Mouse (Mus musculus) MEL (cell line): Measurements from ENCODE around the gene Adamtsl1. TPM values are rescaled to one million over a fixed set of nuclear protein-coding genes. Genes with fewer than 3 reads are reported as not detected.

Experiments used
- DNase-seq: peaks from one replicate; pipeline ENCODE4 v3.0.0; 2011; ENCODE audit warnings: low read depth, low spot score
- H3K27ac ChIP-seq: 2 replicates; pipeline ENCODE4 v1.5.1; 2012; ENCODE audit warnings: low read depth, mild to moderate bottlenecking, control low read depth, low read length, moderate library complexity; ENCODE audit not compliant: control insufficient read depth
- H3K27me3 ChIP-seq, 2 experiments: fragments of 150-350 bp in 1 of 2; sonication (generic) in 1 of 2; 2 replicates each; pipeline ENCODE4 v1.6.1; 2012; ENCODE audit warnings: low read length in 2 of 2, mild to moderate bottlenecking in 2 of 2, improper control_type of control experiment in 1 of 2, moderate library complexity in 1 of 2; ENCODE audit not compliant: insufficient read depth in 2 of 2, control insufficient read depth in 1 of 2
- H3K36me3 ChIP-seq, 2 experiments: 2 replicates each; pipeline ENCODE4 v1.6.1; 2012 to 2014; ENCODE audit warnings: low read length in 2 of 2, improper control_type of control experiment in 1 of 2, inconsistent platforms in 1 of 2, mild to moderate bottlenecking in 1 of 2; ENCODE audit not compliant: insufficient read depth in 2 of 2, control insufficient read depth in 1 of 2
- H3K4me1 ChIP-seq, 2 experiments: fragments of 150-350 bp in 1 of 2; sonication (generic) in 1 of 2; 2 replicates each; pipeline ENCODE4 v1.6.1; 2012; ENCODE audit warnings: low read length in 2 of 2, improper control_type of control experiment in 1 of 2, mild to moderate bottlenecking in 1 of 2; ENCODE audit not compliant: insufficient read depth in 2 of 2, control insufficient read depth in 1 of 2
- H3K4me3 ChIP-seq, 2 experiments: fragments of 150-350 bp in 1 of 2; sonication (generic) in 1 of 2; 2 replicates each; pipeline ENCODE4 v1.5.1; 2012; ENCODE audit warnings: low read depth in 2 of 2, low read length in 2 of 2, mild to moderate bottlenecking in 2 of 2, moderate library complexity in 2 of 2, control low read depth in 1 of 2, improper control_type of control experiment in 1 of 2; ENCODE audit not compliant: control insufficient read depth in 1 of 2, insufficient read depth in 1 of 2
- H3K79me2 ChIP-seq: 2 replicates; pipeline ENCODE4 v1.6.1; 2012; ENCODE audit warnings: mild to moderate bottlenecking, low read length, moderate library complexity; ENCODE audit not compliant: control insufficient read depth, poor library complexity, insufficient read depth
- H3K9ac ChIP-seq: 2 replicates; pipeline ENCODE4 v1.6.1; 2012; ENCODE audit warnings: low read depth, mild to moderate bottlenecking, control low read depth, low read length, moderate library complexity; ENCODE audit not compliant: control insufficient read depth, poor library complexity, severe bottlenecking
- H3K9me3 ChIP-seq: fragments of 150-350 bp; sonication (generic); replicated peaks from 2 replicates; pipeline ENCODE4 v1.6.1; 2012; ENCODE audit warnings: mild to moderate bottlenecking, low read length, improper control_type of control experiment, moderate library complexity; ENCODE audit not compliant: insufficient read depth
- BHLHE40 ChIP-seq: IDR thresholded peaks from 2 replicates; pipeline ENCODE4 v1.6.1; 2012; ENCODE audit warnings: low read depth, mild to moderate bottlenecking, inconsistent platforms, low read length, improper control_type of control experiment, borderline replicate concordance
- CHD1 ChIP-seq: IDR thresholded peaks from 2 replicates; pipeline ENCODE4 v1.6.1; 2012; ENCODE audit warnings: low read depth, mild to moderate bottlenecking, inconsistent platforms, low read length, improper control_type of control experiment
- CHD2 ChIP-seq: IDR thresholded peaks from 2 replicates; pipeline ENCODE4 v1.6.1; 2011; ENCODE audit warnings: low read length, improper control_type of control experiment
- E2F4 ChIP-seq: IDR thresholded peaks from 2 replicates; pipeline ENCODE4 v1.6.1; 2011; ENCODE audit warnings: low read depth, low read length, improper control_type of control experiment, borderline replicate concordance
- ELF1 ChIP-seq: IDR thresholded peaks from 2 replicates; pipeline ENCODE4 v1.6.1; 2014; ENCODE audit warnings: low read depth, mild to moderate bottlenecking, inconsistent platforms, low read length, improper control_type of control experiment, moderate library complexity
- GATA1 ChIP-seq: IDR thresholded peaks from 2 replicates; pipeline ENCODE4 v1.6.1; 2011; ENCODE audit warnings: low read depth, low read length, improper control_type of control experiment
- HCFC1 ChIP-seq: IDR thresholded peaks from 2 replicates; pipeline ENCODE4 v1.6.1; 2012; ENCODE audit warnings: low read depth, mild to moderate bottlenecking, inconsistent platforms, low read length, improper control_type of control experiment, moderate library complexity
- MAFK ChIP-seq: IDR thresholded peaks from 2 replicates; pipeline ENCODE4 v1.6.1; 2011; ENCODE audit warnings: low read depth, mild to moderate bottlenecking, low read length, improper control_type of control experiment, borderline replicate concordance
- MEF2A ChIP-seq: IDR thresholded peaks from 2 replicates; pipeline ENCODE4 v1.6.1; 2014; ENCODE audit warnings: low read depth, mild to moderate bottlenecking, inconsistent platforms, low read length, improper control_type of control experiment; ENCODE audit not compliant: poor library complexity, insufficient replicate concordance, severe bottlenecking; ENCODE audit errors: extremely low read depth
- MYB ChIP-seq: IDR thresholded peaks from 2 replicates; pipeline ENCODE4 v1.6.1; 2011; ENCODE audit warnings: mild to moderate bottlenecking, low read depth, low read length, improper control_type of control experiment
- MYC ChIP-seq: IDR thresholded peaks from 2 replicates; pipeline ENCODE4 v1.6.1; 2011; ENCODE audit warnings: low read depth, mild to moderate bottlenecking, low read length, improper control_type of control experiment, moderate library complexity
- NELFE ChIP-seq: IDR thresholded peaks from 2 replicates; pipeline ENCODE4 v1.6.1; 2011; ENCODE audit warnings: low read depth, low read length, improper control_type of control experiment
- POLR2AphosphoS2 ChIP-seq: IDR thresholded peaks from 2 replicates; pipeline ENCODE4 v1.6.1; 2011; ENCODE audit warnings: low read length, improper control_type of control experiment
- POLR2AphosphoS5 ChIP-seq: IDR thresholded peaks from 2 replicates; pipeline ENCODE4 v1.6.1; 2012; ENCODE audit warnings: low read depth, borderline replicate concordance, mild to moderate bottlenecking, inconsistent platforms, low read length, moderate library complexity, mixed read lengths
- RAD21 ChIP-seq: IDR thresholded peaks from 2 replicates; pipeline ENCODE4 v1.6.1; 2011; ENCODE audit warnings: mild to moderate bottlenecking, low read depth, low read length, improper control_type of control experiment
- RCOR1 ChIP-seq: IDR thresholded peaks from 2 replicates; pipeline ENCODE4 v1.6.1; 2012; ENCODE audit warnings: low read depth, mild to moderate bottlenecking, inconsistent platforms, low read length, improper control_type of control experiment
- SIN3A ChIP-seq: IDR thresholded peaks from 2 replicates; pipeline ENCODE4 v1.6.1; 2012; ENCODE audit warnings: low read length, improper control_type of control experiment, inconsistent platforms
- SMC3 ChIP-seq: IDR thresholded peaks from 2 replicates; pipeline ENCODE4 v1.6.1; 2011; ENCODE audit warnings: low read depth, low read length, improper control_type of control experiment
- TAL1 ChIP-seq: IDR thresholded peaks from 2 replicates; pipeline ENCODE4 v1.6.1; 2012; ENCODE audit warnings: mild to moderate bottlenecking, inconsistent platforms, low read length, moderate library complexity, mixed read lengths
- TBP ChIP-seq: IDR thresholded peaks from 2 replicates; pipeline ENCODE4 v1.8.0; 2011; ENCODE audit warnings: low read depth, low read length, improper control_type of control experiment
- TCF12 ChIP-seq: IDR thresholded peaks from 2 replicates; pipeline ENCODE4 v1.6.1; 2014; ENCODE audit warnings: low read depth, mild to moderate bottlenecking, inconsistent platforms, low read length, improper control_type of control experiment, moderate library complexity
- USF1 ChIP-seq: IDR thresholded peaks from 2 replicates; pipeline ENCODE4 v1.6.1; 2014; ENCODE audit warnings: low read depth, mild to moderate bottlenecking, inconsistent platforms, low read length, improper control_type of control experiment, moderate library complexity
- USF2 ChIP-seq, 2 experiments: IDR thresholded peaks; 2 replicates each; pipeline ENCODE4 v1.6.1; 2011 to 2012; ENCODE audit warnings: improper control_type of control experiment in 2 of 2, low read length in 2 of 2, borderline replicate concordance in 1 of 2, inconsistent platforms in 1 of 2, low read depth in 1 of 2, mild to moderate bottlenecking in 1 of 2; ENCODE audit not compliant: insufficient read depth in 1 of 2
- ZC3H11A ChIP-seq: IDR thresholded peaks from 2 replicates; pipeline ENCODE4 v1.6.1; 2012; ENCODE audit warnings: low read depth, mild to moderate bottlenecking, inconsistent platforms, low read length, improper control_type of control experiment
- ZKSCAN1 ChIP-seq: IDR thresholded peaks from 2 replicates; pipeline ENCODE4 v1.6.1; 2012; ENCODE audit warnings: low read depth, mild to moderate bottlenecking, inconsistent platforms, low read length, improper control_type of control experiment, moderate library complexity
- ZNF384 ChIP-seq: IDR thresholded peaks from 2 replicates; pipeline ENCODE4 v1.6.1; 2012; ENCODE audit warnings: low read depth, mild to moderate bottlenecking, inconsistent platforms, low read length, improper control_type of control experiment
- polyA plus RNA-seq, 2 experiments: library from polyadenylated mRNA; stranded (reverse) in 1 of 2; unstranded in 1 of 2; fragments of >175 nt in 1 of 2; fragments of >200 nt in 1 of 2; gene quantifications; 2 replicates each; pipeline versions ENCODE4 v1.2.1 to v1.2.4; 2012; ENCODE audit warnings: low replicate concordance in 2 of 2, low read depth in 1 of 2; ENCODE audit not compliant: insufficient read length in 2 of 2, insufficient read depth in 1 of 2, missing spikeins in 1 of 2
- total RNA-seq: library from RNA; depleted of rRNA; stranded (reverse); fragments of 300-350 nt; gene quantifications from 2 replicates; pipeline ENCODE4 v1.2.3, GENCODE M21; 2012

Gene Adamtsl1
- total and polyA plus RNA-seq, 3 experiments, result not detected

DNA sequence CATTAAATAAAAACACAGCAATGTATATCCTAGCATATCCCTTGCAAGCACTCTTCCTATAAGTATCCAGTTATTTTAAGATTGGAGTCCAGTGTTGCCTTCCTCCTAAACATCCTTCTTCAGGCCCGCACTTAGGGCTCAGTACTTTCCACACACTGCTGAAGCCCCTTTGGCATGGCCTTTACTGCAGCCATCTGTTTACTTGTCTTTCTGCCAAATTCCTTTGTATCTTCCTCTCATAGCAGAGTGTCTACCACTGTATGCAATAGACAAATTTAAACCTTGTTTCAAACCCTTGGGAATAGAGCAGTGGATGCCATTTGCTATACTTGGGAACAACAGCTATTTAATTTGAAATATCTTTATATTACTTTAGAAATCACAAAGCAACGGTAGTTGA is 213.8 kb downstream of the Adamtsl1 start:
- TF ChIP-seq POLR2AphosphoS5, result no peak
- TF ChIP-seq CHD1, result no peak
- no peak for TF ChIP-seq BHLHE40
- no peak for TF ChIP-seq NELFE
- no peak for TF ChIP-seq ZC3H11A
- no peak for TF ChIP-seq SMC3
- no peak for TF ChIP-seq USF2 (IDR thresholded peaks at IDR 0.05; ENCODE audit: borderline replicate concordance in 1 of 2, insufficient read depth in 1 of 2, low read depth in 1 of 2, low read length in 2 of 2)
- TF ChIP-seq MEF2A, result no peak
- TF ChIP-seq CHD2, result no peak
- TF ChIP-seq POLR2AphosphoS2, result no peak
- no peak for TF ChIP-seq E2F4
- no peak for TF ChIP-seq TBP
- TF ChIP-seq MAFK, result no peak
- TF ChIP-seq TCF12, result no peak
- no peak for TF ChIP-seq RCOR1
- Histone ChIP-seq H3K9ac (no peak overlapping the region), H3K4me1 (no peaks in the 10 kb centered on the region), H3K4me3 (no peak overlapping the region), H3K27ac (no peak overlapping the region), H3K79me2 (no peaks in the 10 kb centered on the region), H3K9me3 (no peaks in the 10 kb centered on the region), H3K27me3 (no peaks in the 10 kb centered on the region), H3K36me3 (no peaks in the 10 kb centered on the region)
- DNase-seq, result no peak

DNA sequence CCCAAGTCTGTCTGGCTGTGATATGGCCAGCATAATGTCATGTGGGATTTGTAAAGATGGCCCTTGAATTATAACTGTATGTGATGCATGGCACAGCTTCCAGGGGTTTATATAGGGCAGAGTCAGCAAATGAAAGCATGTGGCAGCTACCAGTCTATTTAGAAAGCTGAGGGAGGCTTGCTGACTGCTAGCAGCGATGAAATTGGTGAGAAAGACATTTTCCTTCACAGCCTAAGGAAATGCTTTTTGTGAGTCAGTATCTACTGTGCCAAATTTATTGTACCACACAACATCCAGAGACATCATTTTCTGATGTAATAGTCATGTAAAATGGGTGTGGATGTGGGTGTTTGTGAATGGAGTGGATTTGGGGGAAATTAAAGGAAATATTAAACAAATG is 214.4 kb downstream of the Adamtsl1 start:
- H3K79me2 ChIP-seq, result no peaks in the 10 kb centered on the region
- H3K9me3 ChIP-seq, result no peaks in the 10 kb centered on the region
- no peak overlapping the region for H3K27ac ChIP-seq
- no peak for DNase-seq
- TF ChIP-seq HCFC1, result no peak
- no peak for TF ChIP-seq GATA1
- no peak for TF ChIP-seq POLR2AphosphoS5
- TF ChIP-seq ZNF384, result no peak
- no peak for TF ChIP-seq ELF1
- TF ChIP-seq MYB, result no peak
- no peak for TF ChIP-seq SIN3A
- no peak for TF ChIP-seq ZKSCAN1
- TF ChIP-seq MAFK, result no peak
- TF ChIP-seq SMC3, result no peak
- TF ChIP-seq TAL1, result no peak
- TF ChIP-seq TCF12, result no peak
- no peak for TF ChIP-seq RAD21
- no peak for TF ChIP-seq USF1
- TF ChIP-seq MYC, result no peak
- TF ChIP-seq POLR2AphosphoS2, result no peak
- H3K4me3 ChIP-seq, result no peak overlapping the region
- no peak overlapping the region for H3K9ac ChIP-seq
- H3K27me3 ChIP-seq, result no peaks in the 10 kb centered on the region
- H3K36me3 ChIP-seq, result no peaks in the 10 kb centered on the region
- H3K4me1 ChIP-seq, result no peaks in the 10 kb centered on the region
